Mouse (Mus musculus) limb, embryonic 14.5 days (tissue): ENCODE data around the gene Pgr15l. TPM values are rescaled to one million over a fixed set of nuclear protein-coding genes. Genes with fewer than 3 reads are reported as not detected.

Source experiments
- ATAC-seq: fragments of 200-750 bp; cut with Nextera tagmentation; 2 replicates; pipeline ENCODE4 v1.8.0; 2017; ENCODE audit warnings: low read depth, moderate number of reproducible peaks, moderate TSS enrichment; ENCODE audit not compliant: low FRiP score
- DNase-seq: peaks from one replicate; pipeline ENCODE4 v3.0.0-alpha.2; 2015; ENCODE audit warnings: low spot score
- H3K27ac ChIP-seq: fragments of 300-500 bp; sonication (generic); replicated peaks from 2 replicates; pipeline ENCODE4 v1.5.1; 2014; ENCODE audit warnings: low read depth, mild to moderate bottlenecking, low read length, moderate library complexity, mixed read lengths
- H3K27me3 ChIP-seq: fragments of 300-500 bp; sonication (generic); 2 replicates; pipeline ENCODE4 v1.6.1; 2014; ENCODE audit warnings: low read length, mixed read lengths; ENCODE audit not compliant: control insufficient read depth, insufficient read depth
- H3K36me3 ChIP-seq: fragments of 300-500 bp; sonication (generic); 2 replicates; pipeline ENCODE4 v1.6.1; 2014; ENCODE audit warnings: mild to moderate bottlenecking, low read length, moderate library complexity, mixed read lengths; ENCODE audit not compliant: control insufficient read depth, insufficient read depth
- H3K4me1 ChIP-seq: fragments of 300-500 bp; sonication (generic); 2 replicates; pipeline ENCODE4 v1.6.1; 2014; ENCODE audit warnings: antibody characterized with exemption, low read length, mixed read lengths; ENCODE audit not compliant: control insufficient read depth, insufficient read depth
- H3K4me2 ChIP-seq: fragments of 300-500 bp; sonication (generic); replicated peaks from 2 replicates; pipeline ENCODE4 v1.6.1; 2014; ENCODE audit warnings: low read depth, mild to moderate bottlenecking, low read length, moderate library complexity; ENCODE audit not compliant: severe bottlenecking
- H3K4me3 ChIP-seq: fragments of 300-500 bp; sonication (generic); replicated peaks from 2 replicates; pipeline ENCODE4 v1.5.1; 2014; ENCODE audit warnings: low read length
- H3K9ac ChIP-seq: fragments of 300-500 bp; sonication (generic); 2 replicates; pipeline ENCODE4 v1.6.1; 2014; ENCODE audit warnings: mild to moderate bottlenecking, low read depth, low read length, moderate library complexity; ENCODE audit not compliant: severe bottlenecking
- H3K9me3 ChIP-seq: fragments of 300-500 bp; sonication (generic); 2 replicates; pipeline ENCODE4 v1.6.1; 2016; ENCODE audit warnings: low read length; ENCODE audit not compliant: control insufficient read depth
- POLR2A ChIP-seq: fragments of 200-500 bp; IDR thresholded peaks from 2 replicates; pipeline ENCODE4 v1.8.0; 2012; ENCODE audit warnings: inconsistent platforms, mild to moderate bottlenecking, moderate library complexity, borderline replicate concordance; ENCODE audit not compliant: insufficient read depth, insufficient read length; ENCODE audit errors: extremely low read depth
- WGBS: fragments of 180-500 bp; shearing (Covaris S2); extraction: QIAGEN DNeasy Blood & Tissue Kit; methylation state at CpG from one replicate; pipeline ENCODE4 v1.1.7; 2014; 5-methylcytosine and 5-hydroxymethylcytosine counted together
- polyA plus RNA-seq, 2 experiments: library from polyadenylated mRNA; depleted of rRNA in 1 of 2; stranded (reverse) in 1 of 2; unstranded in 1 of 2; fragments of >200 nt; fragmentation: Nextera tagmentation in 1 of 2; extraction: Ambion mirVana in 1 of 2; gene quantifications; 2 replicates each; pipeline versions ENCODE4 v1.2.1 to v1.2.3; 2012 to 2014

The Pgr15l gene
- polyA plus RNA-seq (2012; rRNA removed), result not detected in 2 replicates
- polyA plus RNA-seq (2014; fragmentation: Nextera tagmentation; extraction: Ambion mirVana), result not detected in 2 replicates

- no peak for TF ChIP-seq POLR2A
Measured at GRCm38 (mm10) chrX:97072369-97072768, at the start of gene Pgr15l. Gene Pgr15l, plus strand, starts transcription at chrX:97072596.

GRCm38 (mm10) chrX:97027540-97027939, 44.9 kb upstream of the Pgr15l start:
- Histone ChIP-seq H3K36me3 (no peaks in the 10 kb centered on the region), H3K9ac (no peak overlapping the region), H3K4me3 (no peak overlapping the region), H3K27me3 (no peaks in the 10 kb centered on the region), H3K4me1 (no peaks in the 10 kb centered on the region), H3K4me2 (no peak overlapping the region), H3K9me3 (no peaks in the 10 kb centered on the region), H3K27ac (no peak overlapping the region)
- no peak for TF ChIP-seq POLR2A
- DNase-seq (no peak), ATAC-seq (no peak)

More at GRCm38 (mm10) chrX:97072369-97072768, at the start of gene Pgr15l:
- WGBS, result 22% methylated on average over 13 of the region's 20 CpGs
- H3K36me3 ChIP-seq, result no peaks in the 10 kb centered on the region
- DNase-seq (no peak), ATAC-seq (no peak)
- H3K4me2 ChIP-seq, result no peak within 1 kb of the TSS
- no peak within 1 kb of the TSS for H3K4me3 ChIP-seq
- H3K27me3 ChIP-seq, result no peaks in the 10 kb centered on the region
- H3K9ac ChIP-seq, result no peak within 1 kb of the TSS
- H3K27ac ChIP-seq, result no peak within 1 kb of the TSS
- no peaks in the 10 kb centered on the region for H3K9me3 ChIP-seq
- H3K4me1 ChIP-seq, result no peaks in the 10 kb centered on the region

GRCm38 (mm10) chrX:97069816-97070215, 2.6 kb upstream of the Pgr15l start:
- Histone ChIP-seq H3K27ac (no peak overlapping the region), H3K9me3 (no peaks in the 10 kb centered on the region), H3K4me2 (no peak overlapping the region), H3K9ac (no peak overlapping the region), H3K4me1 (no peaks in the 10 kb centered on the region), H3K36me3 (no peaks in the 10 kb centered on the region), H3K4me3 (no peak overlapping the region), H3K27me3 (no peaks in the 10 kb centered on the region)
- no peak for TF ChIP-seq POLR2A
- 0 out of 2 replicates have a peak, but pooled peaks have one; percentile 23 for ATAC-seq
- DNase-seq, result peak; percentile 18
- 13% methylated on average over 11 of the region's 11 CpGs for WGBS
